Mouse (Mus musculus) central nervous system, embryonic 18 days (tissue): ENCODE measurements around the gene Heg1. TPM values are rescaled to one million over a fixed set of nuclear protein-coding genes. Genes with fewer than 3 reads are reported as not detected.

Source experiments
- polyA plus RNA-seq: library from polyadenylated mRNA; depleted of rRNA; stranded (reverse); fragments of >200 nt; gene quantifications from 2 replicates; pipeline ENCODE4 v1.2.3, GENCODE M21; 2012; rRNA removed

The Heg1 gene
- 11.3 and 11.4 TPM in 2 replicates for polyA plus RNA-seq

DNA sequence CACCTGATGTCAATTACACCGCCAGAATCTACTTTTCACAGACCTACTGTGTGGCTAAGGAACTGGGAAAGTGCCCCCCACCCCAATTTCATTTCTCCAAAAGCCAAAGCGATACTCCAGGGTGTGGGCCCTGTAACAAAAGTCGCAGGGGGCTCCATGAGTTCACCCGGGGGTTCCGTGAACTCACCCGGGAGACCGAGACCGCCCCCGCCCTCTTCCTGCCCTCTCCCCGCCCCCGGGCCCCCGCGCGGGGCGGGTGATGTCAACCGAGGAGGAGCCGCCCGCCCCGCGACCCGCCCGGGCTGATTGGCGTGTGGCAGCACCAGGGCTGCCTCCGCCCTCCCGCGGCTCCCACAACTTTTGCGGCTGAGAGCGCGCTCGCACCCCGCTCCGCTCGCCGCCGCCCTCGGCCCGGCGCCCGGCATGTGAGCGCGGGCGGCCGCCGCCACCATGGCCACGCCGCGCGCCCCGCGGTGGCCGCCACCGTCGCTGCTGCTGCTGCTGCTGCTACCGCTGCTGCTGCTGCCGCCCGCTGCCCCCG lies at the start of gene Heg1:
Heg1 (plus strand) TSS at position 209 of the 541 bp plus-strand sequence.

DNA sequence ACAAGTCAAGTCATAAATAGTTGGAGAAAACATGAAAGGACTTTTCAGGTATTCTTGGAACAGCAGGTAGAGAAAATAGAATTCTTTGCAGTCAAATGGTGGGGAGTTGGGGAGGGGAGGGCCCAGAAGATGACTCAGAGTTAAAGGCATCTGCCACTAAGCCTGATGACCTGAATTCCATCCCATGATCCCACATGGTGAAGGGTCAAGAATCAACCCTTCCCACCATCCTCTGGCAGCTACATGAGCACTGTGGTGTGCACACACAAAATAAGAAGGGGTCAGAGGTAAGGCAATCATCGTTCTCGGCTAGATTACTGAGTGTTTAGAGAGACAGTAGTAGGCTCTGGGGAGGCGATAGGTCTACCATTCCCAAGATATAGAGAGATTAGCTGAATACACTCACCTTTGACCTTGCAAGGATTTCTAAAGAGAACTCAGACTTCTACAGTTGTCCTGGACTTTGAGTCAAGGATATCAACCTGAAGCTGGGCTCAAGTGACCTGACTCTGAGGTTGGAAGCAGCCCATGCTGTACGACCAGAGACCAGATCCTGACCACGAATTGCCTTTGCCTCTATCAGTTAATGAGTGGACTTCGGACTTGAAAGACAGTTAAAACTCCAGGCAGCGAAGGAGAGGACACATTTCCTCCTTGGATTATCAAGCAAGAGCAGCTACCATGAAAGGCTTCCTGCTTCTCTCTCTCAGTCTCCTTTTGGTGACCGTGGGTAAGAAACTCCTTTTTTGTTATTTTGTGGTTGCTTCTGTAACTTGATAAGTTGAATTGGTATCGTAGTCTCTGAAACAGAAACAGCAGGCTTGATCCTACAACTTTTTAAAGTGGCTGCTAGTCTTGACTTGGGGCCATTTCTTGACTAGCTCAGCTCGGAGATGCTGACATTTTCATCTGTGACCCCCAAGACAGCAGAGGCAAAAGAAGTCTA lies 109.9 kb downstream of the Heg1 start, which contains the start of gene Muc13:
Muc13 (plus strand) TSS at position 192 of the 946 bp plus-strand sequence.

Other genes with a start within 250 kb of the Heg1 start
- gene Slc12a8, start 167.0 kb upstream of the Heg1 start, polyA plus RNA-seq, result 1.0 and 1.3 TPM in 2 replicates
- gene Muc13, start 109.7 kb downstream of the Heg1 start, polyA plus RNA-seq, result 0.04 and 0.06 TPM in 2 replicates
- 25.1 and 31.3 TPM in 2 replicates for gene Itgb5, start 145.3 kb downstream of the Heg1 start, polyA plus RNA-seq